Mouse (Mus musculus): ENCODE results near the gene Cdkl4. TPM values are rescaled to one million over a fixed set of nuclear protein-coding genes. Genes with fewer than 3 reads are reported as not detected.
"Not testable (repeated sequence)": the region's sequence is repeated elsewhere in the genome, so short reads cannot be mapped to it uniquely, and the experiment has no call there.

Cdkl4 gene
- polyA plus RNA-seq, 1 experiment from 2014 or later: 6.3 TPM

DNA sequence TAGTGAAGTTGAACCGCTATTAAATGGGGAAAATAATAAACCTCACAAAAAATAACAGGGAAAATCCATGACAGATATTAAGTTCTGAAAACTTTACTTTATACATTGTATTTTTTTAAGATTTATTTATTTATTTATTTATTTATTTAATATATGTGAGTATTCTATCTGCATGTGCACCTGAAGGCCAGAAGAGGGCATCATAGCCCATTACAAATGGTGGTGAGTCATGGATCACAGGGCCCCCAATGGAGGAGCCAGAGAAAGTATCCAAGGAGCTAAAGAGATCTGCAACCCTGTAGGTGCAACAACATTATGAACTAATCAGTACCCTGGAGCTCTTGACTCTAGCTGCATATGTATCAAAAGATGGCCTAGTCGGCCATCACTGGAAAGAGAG, 7.9 kb downstream of the Cdkl4 start:
- not testable (repeated sequence) for H3K4me2 ChIP-seq (ENCODE audit: low read length); H3K4me3 ChIP-seq (ENCODE audit: low read depth, low read length); H3K9me3 ChIP-seq (replicated peaks; ENCODE audit: control insufficient read depth, low read length, poor library complexity, severe bottlenecking); H3K27me3 ChIP-seq (ENCODE audit: control insufficient read depth, insufficient read depth, low read depth, low read length); H3K36me3 ChIP-seq (ENCODE audit: control insufficient read depth, insufficient read depth, low read length); H3K27ac ChIP-seq (ENCODE audit: low read length); ATAC-seq; H3K4me1 ChIP-seq (ENCODE audit: control insufficient read depth, insufficient read depth, low read length); H3K9ac ChIP-seq (ENCODE audit: low read depth, low read length)
- 95% methylated on average over 1 of the region's 2 CpGs for WGBS

GRCm38 (mm10) chr17:80568842-80569601, 8.6 kb downstream of the Cdkl4 start:
- 91% methylated on average over 6 of the region's 6 CpGs for WGBS
- no peak overlapping the region for H3K4me2 ChIP-seq (ENCODE audit: low read length)
- no peaks in the 10 kb centered on the region for H3K4me1 ChIP-seq (ENCODE audit: control insufficient read depth, insufficient read depth, low read length)
- H3K9ac ChIP-seq (ENCODE audit: low read depth, low read length): no peak overlapping the region
- no peaks in the 10 kb centered on the region for H3K27me3 ChIP-seq (ENCODE audit: control insufficient read depth, insufficient read depth, low read depth, low read length)
- H3K9me3 ChIP-seq (replicated peaks; ENCODE audit: control insufficient read depth, low read length, poor library complexity, severe bottlenecking): no peaks in the 10 kb centered on the region
- no peak for ATAC-seq
- H3K36me3 ChIP-seq (ENCODE audit: control insufficient read depth, insufficient read depth, low read length): peaks cover 4% of the 10 kb centered on the region
- H3K4me3 ChIP-seq (ENCODE audit: low read depth, low read length): no peak overlapping the region
- H3K27ac ChIP-seq (ENCODE audit: low read length): no peak overlapping the region

- ATAC-seq: no peak
- Histone ChIP-seq H3K4me2 (ENCODE audit: low read length) (no peak overlapping the region), H3K9me3 (replicated peaks; ENCODE audit: control insufficient read depth, low read length, poor library complexity, severe bottlenecking) (no peaks in the 10 kb centered on the region), H3K4me3 (ENCODE audit: low read depth, low read length) (no peak overlapping the region), H3K27me3 (ENCODE audit: control insufficient read depth, insufficient read depth, low read depth, low read length) (no peaks in the 10 kb centered on the region), H3K27ac (ENCODE audit: low read length) (no peak overlapping the region), H3K36me3 (ENCODE audit: control insufficient read depth, insufficient read depth, low read length) (peaks cover 4% of the 10 kb centered on the region), H3K4me1 (ENCODE audit: control insufficient read depth, insufficient read depth, low read length) (no peaks in the 10 kb centered on the region), H3K9ac (ENCODE audit: low read depth, low read length) (no peak overlapping the region)
- WGBS: 86% methylated on average over 2 of the region's 2 CpGs
Measured at GRCm38 (mm10) chr17:80568441-80568840, 9.2 kb downstream of the Cdkl4 start.

GRCm38 (mm10) chr17:80564611-80564924, 13.0 kb downstream of the Cdkl4 start:
- Histone ChIP-seq H3K9ac (ENCODE audit: low read depth, low read length) (no peak overlapping the region), H3K9me3 (replicated peaks; ENCODE audit: control insufficient read depth, low read length, poor library complexity, severe bottlenecking) (no peaks in the 10 kb centered on the region), H3K4me1 (ENCODE audit: control insufficient read depth, insufficient read depth, low read length) (no peaks in the 10 kb centered on the region), H3K4me3 (ENCODE audit: low read depth, low read length) (no peak overlapping the region), H3K27me3 (ENCODE audit: control insufficient read depth, insufficient read depth, low read depth, low read length) (no peaks in the 10 kb centered on the region), H3K4me2 (ENCODE audit: low read length) (no peak overlapping the region), H3K27ac (ENCODE audit: low read length) (no peak overlapping the region), H3K36me3 (ENCODE audit: control insufficient read depth, insufficient read depth, low read length) (peaks cover 4% of the 10 kb centered on the region)
- ATAC-seq: no peak
- WGBS: 76% methylated on average over 3 of the region's 3 CpGs

GRCm38 (mm10) chr17:80563762-80564610, 13.6 kb downstream of the Cdkl4 start:
- H3K27ac ChIP-seq (ENCODE audit: low read length); H3K27me3 ChIP-seq (ENCODE audit: control insufficient read depth, insufficient read depth, low read depth, low read length); H3K9me3 ChIP-seq (replicated peaks; ENCODE audit: control insufficient read depth, low read length, poor library complexity, severe bottlenecking); H3K36me3 ChIP-seq (ENCODE audit: control insufficient read depth, insufficient read depth, low read length); H3K9ac ChIP-seq (ENCODE audit: low read depth, low read length); ATAC-seq; H3K4me2 ChIP-seq (ENCODE audit: low read length); H3K4me3 ChIP-seq (ENCODE audit: low read depth, low read length); H3K4me1 ChIP-seq (ENCODE audit: control insufficient read depth, insufficient read depth, low read length): not testable (repeated sequence)
- 93% methylated on average over 27 of the region's 27 CpGs for WGBS

- no peak overlapping the region for H3K9ac ChIP-seq (ENCODE audit: low read depth, low read length)
- no peak overlapping the region for H3K27ac ChIP-seq (ENCODE audit: low read length)
- H3K9me3 ChIP-seq (replicated peaks; ENCODE audit: control insufficient read depth, low read length, poor library complexity, severe bottlenecking): no peaks in the 10 kb centered on the region
- H3K4me2 ChIP-seq (ENCODE audit: low read length): no peak overlapping the region
- H3K27me3 ChIP-seq (ENCODE audit: control insufficient read depth, insufficient read depth, low read depth, low read length): no peaks in the 10 kb centered on the region
- no peak for ATAC-seq
- H3K36me3 ChIP-seq (ENCODE audit: control insufficient read depth, insufficient read depth, low read length): peaks cover 4% of the 10 kb centered on the region
- no peaks in the 10 kb centered on the region for H3K4me1 ChIP-seq (ENCODE audit: control insufficient read depth, insufficient read depth, low read length)
- WGBS: 77% methylated on average over 5 of the region's 5 CpGs
- H3K4me3 ChIP-seq (ENCODE audit: low read depth, low read length): no peak overlapping the region
Measured at GRCm38 (mm10) chr17:80562792-80563191, 14.8 kb downstream of the Cdkl4 start.

DNA sequence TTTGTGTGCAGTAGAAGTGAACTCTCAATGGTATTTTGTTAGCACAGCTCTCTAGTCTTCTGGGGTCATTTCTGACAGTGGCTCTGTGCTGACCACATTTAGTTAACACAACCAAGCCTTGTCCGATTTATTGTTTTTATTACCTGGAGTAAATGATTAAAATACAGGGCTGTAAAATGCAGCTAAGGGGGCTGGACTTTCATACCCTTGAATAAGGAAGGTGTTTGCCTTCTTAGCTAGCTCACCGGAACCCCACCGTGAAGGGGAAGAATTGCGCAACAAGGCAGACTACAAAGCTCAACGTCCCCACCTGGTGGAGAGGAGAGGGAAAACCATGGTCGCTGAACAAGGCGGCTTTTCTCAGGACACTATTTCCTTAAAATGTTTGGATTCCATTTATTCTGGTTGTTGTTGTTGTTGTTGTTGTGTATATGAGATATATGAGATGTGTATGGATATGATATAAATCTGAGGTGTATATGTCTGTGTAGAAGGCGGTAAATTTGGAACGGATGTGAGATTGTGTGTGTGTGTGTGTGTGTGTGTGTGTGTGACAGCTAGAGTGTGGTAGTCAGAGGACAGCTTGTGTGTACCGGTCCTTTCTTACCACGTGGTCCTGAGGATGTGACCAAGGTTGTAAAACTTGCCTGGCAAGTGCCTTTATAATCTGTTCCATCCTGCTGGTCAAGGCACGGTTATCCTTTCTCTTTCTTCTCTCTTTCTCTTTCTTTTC, 16.8 kb downstream of the Cdkl4 start:
- Histone ChIP-seq H3K27ac (ENCODE audit: low read length) (no peak overlapping the region), H3K9me3 (replicated peaks; ENCODE audit: control insufficient read depth, low read length, poor library complexity, severe bottlenecking) (no peaks in the 10 kb centered on the region), H3K27me3 (ENCODE audit: control insufficient read depth, insufficient read depth, low read depth, low read length) (no peaks in the 10 kb centered on the region), H3K36me3 (ENCODE audit: control insufficient read depth, insufficient read depth, low read length) (peaks cover 8% of the 10 kb centered on the region), H3K4me2 (ENCODE audit: low read length) (no peak overlapping the region), H3K4me3 (ENCODE audit: low read depth, low read length) (no peak overlapping the region), H3K4me1 (ENCODE audit: control insufficient read depth, insufficient read depth, low read length) (no peaks in the 10 kb centered on the region), H3K9ac (ENCODE audit: low read depth, low read length) (no peak overlapping the region)
- WGBS: 20% methylated on average over 12 of the region's 12 CpGs
- ATAC-seq: 0 out of 2 replicates have a peak, but pooled peaks have one; percentile 40

- H3K36me3 ChIP-seq (ENCODE audit: control insufficient read depth, insufficient read depth, low read length): 0 out of 2 replicates have a peak, but pooled peaks cover 4% of the 10 kb centered on the region
- H3K9ac ChIP-seq (ENCODE audit: low read depth, low read length): no peak overlapping the region
- ATAC-seq: no peak
- no peak overlapping the region for H3K27ac ChIP-seq (ENCODE audit: low read length)
- no peak overlapping the region for H3K4me3 ChIP-seq (ENCODE audit: low read depth, low read length)
- 91% methylated on average over 4 of the region's 4 CpGs for WGBS
- H3K4me1 ChIP-seq (ENCODE audit: control insufficient read depth, insufficient read depth, low read length): no peaks in the 10 kb centered on the region
- no peak overlapping the region for H3K4me2 ChIP-seq (ENCODE audit: low read length)
- H3K27me3 ChIP-seq (ENCODE audit: control insufficient read depth, insufficient read depth, low read depth, low read length): no peaks in the 10 kb centered on the region
- no peaks in the 10 kb centered on the region for H3K9me3 ChIP-seq (replicated peaks; ENCODE audit: control insufficient read depth, low read length, poor library complexity, severe bottlenecking)
Measured at GRCm38 (mm10) chr17:80559745-80560144, 17.9 kb downstream of the Cdkl4 start.

All from midbrain, embryonic 16.5 days (tissue).